Mouse (Mus musculus) thymus, postnatal 4 days (tissue): ENCODE results near the gene Shld2.

Experiments
- DNase-seq: peaks from one replicate; pipeline ENCODE4 v3.0.0; 2021

Shld2 gene

DNA sequence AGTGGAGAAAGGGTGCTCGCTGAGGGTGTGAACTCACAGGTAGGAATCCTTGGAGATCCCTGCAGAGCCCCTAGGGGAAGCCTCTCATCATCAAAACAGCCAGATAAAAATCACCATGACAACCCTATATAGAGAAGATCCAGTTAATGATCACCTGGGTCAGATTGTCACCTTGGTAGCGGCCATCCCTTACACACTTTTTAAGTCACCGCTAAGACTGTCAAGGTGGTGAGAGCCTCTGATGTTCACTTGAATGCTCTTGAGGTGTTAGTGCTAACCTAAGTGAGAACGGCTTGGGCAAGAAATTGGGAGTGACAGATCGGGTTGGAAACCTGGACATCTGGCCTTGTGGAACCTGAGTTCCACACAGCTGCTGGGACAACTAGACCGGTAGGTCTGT lies 91.0 kb downstream of the Shld2 start, which contains the start of gene Syt15:
Gene Syt15, plus strand, starts transcription at position 301 of the 400 bp plus-strand sequence.
- no peak for DNase-seq

DNA sequence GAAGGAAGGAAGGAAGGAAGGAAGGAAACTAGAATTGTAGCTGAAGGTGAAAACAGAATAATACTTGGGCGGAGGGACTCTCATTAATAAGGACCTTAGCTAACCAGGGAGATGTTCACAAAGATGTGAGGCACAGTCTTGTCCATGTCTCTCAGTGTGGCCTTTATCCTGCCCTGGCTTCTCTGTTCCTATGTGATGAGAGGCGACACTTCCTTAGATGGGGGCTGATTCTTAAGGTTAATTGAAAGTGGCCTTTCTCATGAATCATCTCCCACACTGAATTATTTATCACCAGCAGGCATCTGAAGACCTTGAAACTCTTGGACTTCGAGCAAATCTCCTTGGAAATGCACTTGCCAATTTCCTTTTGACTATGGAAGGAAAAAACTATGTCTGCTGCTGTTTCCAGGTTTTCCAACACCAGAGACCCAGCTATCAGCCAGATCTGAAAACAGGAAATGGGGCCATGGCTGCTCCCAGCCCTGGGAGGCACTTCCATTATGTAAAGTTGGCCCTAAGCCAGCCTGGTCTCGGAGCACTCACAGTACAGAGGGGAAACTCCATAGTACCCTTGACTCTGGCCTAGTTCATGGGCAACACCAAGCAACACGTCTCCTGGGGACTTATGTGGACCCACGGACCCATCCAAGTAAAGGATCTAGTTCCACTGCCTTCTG lies 94.7 kb downstream of the Shld2 start:
- no peak for DNase-seq

DNA sequence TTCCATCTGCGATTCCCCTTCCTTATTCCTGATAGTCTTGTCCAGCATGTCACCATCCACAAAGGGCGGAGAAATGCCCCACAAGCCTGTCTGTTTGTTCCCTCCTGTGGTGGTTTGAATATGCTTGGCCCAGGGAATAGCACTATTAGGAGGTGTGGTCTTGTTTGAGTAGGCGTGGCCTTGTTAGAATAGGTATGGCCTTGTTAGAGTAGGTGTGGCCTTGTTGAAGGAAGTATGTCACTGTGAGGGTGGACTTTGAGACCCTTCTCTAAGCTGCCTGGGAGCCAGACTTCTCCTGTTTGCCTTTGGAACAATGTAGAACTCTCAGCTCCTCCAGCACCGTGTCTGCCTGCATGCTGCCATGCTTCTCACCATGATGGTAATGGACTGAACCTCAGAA lies 100.4 kb downstream of the Shld2 start:
- no peak for DNase-seq

DNA sequence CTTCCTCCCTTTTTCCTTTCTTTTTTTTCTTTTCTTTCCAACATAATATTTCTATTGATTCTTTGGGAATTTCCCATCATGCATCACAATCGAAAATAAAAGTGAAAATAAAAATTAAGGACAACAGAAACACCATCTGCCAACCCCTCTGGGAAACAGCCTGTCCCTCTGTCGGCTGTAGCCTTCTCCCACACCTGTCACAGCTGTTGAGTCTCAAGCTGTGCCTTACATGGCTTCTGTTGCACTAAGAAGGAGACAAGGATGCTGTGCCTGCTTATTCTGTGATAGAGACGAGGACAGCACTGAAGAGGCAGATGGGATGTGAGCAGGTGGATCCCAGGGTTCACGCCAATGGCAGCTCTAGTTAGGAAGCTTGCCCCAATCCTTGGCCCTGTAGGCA lies 101.2 kb downstream of the Shld2 start:
- no peak for DNase-seq

DNA sequence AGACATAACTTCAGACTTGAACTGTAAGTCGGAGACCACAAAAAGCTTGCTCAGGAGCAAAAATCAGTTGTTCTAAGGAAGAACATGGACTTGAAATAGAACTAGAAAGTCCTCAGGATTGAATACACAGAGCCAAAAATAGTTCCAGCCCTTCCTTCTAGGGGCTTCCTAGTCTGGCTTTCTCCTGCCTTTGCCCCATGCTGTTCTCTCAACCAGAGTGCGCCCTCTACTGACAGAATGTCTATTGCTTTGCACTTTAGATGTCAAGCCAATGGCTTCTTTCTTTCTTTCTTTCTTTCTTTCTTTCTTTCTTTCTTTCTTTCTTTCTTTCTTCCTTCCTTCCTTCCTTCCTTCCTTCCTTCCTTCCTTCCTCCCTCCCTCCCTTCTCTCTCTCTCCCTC lies 101.6 kb downstream of the Shld2 start:
- peak; percentile 53 for DNase-seq

DNA sequence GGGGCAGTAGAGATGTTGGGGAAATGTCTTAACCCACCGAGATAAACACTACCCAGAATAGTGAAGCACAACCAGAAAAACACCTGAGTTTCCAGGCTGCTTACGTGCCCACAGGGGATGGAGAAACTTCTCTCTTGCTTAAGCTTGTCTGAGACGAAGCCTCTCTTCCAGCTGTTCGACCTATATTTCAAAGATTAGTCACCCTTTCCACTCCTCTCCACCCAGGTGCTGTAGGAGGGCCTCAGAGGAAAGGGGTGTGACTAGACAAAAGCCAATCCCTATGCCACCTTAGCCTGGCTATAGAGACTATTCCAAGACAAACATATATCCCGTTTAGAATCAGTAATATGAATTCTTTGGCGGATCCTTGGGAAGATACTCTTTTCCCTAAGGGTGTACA lies 102.3 kb downstream of the Shld2 start:
- no peak for DNase-seq

DNA sequence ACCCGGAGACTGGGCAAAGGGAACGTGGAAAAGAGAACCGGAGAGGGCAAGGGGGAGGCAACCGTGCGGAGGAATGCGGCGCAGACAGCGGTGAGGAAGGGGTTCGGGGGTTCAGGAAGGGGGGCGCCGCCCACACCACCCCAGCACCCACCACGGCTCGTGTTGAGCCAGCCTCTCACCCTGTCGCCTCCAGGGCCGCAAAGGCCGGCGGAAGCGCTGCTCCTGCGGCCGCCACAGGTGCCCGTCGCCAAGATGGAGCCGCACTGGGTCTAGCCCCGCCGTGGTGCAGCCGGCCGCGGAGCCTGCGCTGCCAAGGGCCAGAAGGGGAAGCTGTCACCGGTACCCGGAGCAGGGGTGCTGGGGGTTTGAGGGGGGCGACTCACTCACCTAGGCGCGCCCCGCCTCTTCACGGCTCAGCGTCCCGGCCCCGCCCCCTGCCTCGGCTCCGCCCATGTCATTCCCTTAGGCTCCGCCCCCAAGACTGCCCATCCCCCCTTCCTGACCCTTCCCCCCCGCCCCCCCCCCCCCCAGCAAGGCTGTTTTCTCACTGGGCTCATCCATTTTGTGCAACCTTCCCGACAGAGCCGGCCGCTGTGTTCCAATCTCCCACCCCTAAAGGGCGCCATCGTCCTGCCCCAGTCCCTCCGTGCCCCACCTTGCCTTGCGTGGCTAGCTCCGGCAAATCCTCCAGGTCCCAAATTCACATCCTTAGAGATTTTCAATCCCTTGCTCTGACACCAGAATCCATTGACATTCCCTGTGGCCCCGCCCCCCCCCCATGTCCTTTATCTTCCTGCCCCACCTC lies 108.9 kb downstream of the Shld2 start, which contains the start of gene Gprin2:
Gene Gprin2, minus strand, starts transcription at position 423 of the 805 bp plus-strand sequence.
- peak; percentile 56 for DNase-seq

DNA sequence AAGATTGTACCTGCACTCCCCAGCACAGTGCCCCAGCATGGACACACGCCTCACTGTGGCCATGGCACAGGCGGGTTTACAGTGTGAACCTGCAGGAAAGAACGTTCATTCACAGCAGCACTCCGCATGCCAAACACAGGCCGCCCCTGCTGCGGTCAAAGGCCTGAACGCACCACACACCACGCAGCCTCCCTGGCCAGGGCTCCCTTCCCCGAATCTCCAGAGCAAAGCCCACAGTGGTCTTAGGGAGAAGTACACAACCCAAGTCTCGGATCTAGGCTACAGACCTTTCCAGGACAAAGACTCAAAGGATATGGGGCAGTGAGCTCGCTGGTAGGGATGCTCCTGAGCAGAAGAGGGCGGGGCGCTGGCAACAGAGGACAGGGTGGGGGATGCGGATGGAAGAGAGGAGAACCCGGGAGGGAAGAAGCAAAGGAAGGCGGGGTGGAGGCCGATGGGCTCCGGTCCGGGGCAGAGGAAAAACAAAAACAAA lies 109.5 kb downstream of the Shld2 start:
- peak; percentile 20 for DNase-seq

DNA sequence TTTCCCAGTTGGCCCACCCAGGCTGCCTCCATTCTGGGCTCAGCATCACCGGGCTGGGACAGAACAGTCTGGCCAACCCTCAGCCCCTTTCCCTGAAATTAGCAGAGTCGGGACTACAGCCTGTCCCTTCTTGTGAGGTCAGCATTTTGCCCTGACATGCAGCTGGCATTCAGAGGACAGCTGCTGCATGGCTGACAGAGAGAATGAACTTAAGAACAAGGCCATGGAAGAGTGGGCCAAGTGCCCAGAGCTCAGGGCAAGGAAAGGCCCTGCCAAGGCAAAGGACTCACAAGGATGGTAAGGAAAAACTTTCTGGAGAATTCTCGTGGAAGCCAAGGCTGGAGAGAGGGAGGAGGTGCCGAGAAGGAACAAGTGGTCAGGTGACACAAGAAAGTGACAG lies 113.6 kb downstream of the Shld2 start:
- no peak for DNase-seq

DNA sequence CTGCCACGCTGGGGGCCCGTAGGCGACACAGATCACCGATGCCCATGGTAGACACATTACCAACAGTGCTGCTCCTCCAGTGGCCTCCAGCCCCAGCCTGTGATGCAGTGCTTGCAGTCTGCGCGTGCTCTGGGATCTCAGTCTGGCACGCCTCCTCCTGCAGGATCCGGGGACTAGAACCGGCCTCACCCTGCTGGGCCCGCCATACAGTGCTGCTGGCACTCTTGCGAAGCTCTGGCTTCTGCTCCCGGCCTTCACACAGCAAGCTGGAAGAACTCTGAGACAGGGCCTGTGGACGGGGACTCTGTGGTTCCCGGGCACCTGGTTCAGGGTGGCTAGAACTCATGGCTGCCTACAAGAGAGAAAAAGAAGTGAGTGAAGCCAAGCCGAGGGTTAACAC lies 114.8 kb downstream of the Shld2 start:
- DNase-seq = no peak

DNA sequence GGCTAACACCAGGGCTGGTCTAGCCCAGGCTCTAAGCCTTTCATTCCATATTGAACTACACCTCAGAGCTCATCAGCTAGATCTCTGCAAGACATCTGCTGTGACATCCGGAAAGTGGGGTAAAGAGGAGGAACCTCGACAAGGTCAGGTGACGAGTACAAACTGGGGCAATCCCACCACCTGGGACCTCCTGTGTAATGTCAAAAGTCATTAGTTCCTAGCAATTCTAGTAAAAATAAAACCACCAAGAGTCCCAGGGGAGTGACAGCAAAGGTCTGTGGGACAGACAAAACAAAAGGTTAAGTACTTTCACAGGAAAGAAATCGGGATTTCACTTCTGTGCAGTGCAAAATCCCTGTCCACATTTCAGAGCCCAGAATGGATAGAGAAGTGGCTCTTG lies 116.4 kb downstream of the Shld2 start:
- no peak for DNase-seq

DNA sequence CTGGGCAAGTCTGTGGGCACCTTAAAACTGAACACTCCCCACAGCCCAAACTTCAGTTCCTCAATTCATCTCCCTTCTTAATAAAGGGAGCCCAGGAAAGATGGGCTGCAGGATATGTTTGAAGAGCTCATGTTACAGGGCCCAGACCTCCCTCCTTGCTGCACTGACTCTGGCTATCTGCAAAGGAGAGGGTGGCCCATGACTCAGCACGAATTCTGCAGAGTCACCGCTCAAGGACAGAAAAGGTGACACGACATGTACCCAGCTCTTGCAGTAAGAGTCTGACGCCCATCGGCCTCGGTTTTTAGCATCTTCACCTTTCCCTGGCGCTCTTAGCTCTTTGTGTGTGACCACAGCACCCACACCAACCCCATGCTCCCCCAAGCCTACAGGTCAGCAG lies 119.9 kb downstream of the Shld2 start:
- DNase-seq = no peak

DNA sequence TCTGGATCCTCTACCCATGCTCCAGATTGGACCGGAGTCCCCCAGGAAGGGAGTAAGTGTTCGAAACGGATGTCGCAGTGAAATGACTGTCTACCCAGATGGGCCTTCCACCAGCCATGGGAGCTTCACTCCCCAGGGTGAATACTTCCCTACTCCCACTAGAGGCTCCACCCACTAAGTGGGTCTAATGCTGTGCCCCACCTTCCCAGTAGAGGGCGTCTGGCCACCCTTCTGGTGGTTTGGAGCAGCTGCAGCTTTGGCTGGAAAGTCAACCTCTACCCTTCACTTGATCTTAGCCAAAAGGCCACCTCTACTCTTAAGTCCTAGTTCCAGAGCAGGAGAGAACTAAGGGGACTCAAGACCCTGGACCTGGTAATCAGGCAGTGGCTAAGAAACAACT lies 121.7 kb downstream of the Shld2 start:
- peak; percentile 78 for DNase-seq
